Mouse (Mus musculus) liver, adult 2 months (tissue): ENCODE data around the gene Jund. TPM values are rescaled to one million over a fixed set of nuclear protein-coding genes. Genes with fewer than 3 reads are reported as not detected.

Experiments used
- DNase-seq: peaks from one replicate; pipeline ENCODE4 v3.0.0-alpha.2; 2011; ENCODE audit warnings: low read depth, low spot score; ENCODE audit errors: extremely low read depth
- H3K27ac ChIP-seq: fragments of 200-500 bp; replicated peaks from 2 replicates; pipeline ENCODE4 v1.5.1; 2012; ENCODE audit warnings: low read depth, mild to moderate bottlenecking, control low read depth, inconsistent platforms, low read length; ENCODE audit not compliant: insufficient read depth
- H3K27me3 ChIP-seq: fragments of 200-500 bp; 2 replicates; pipeline ENCODE4 v1.6.1; 2012; ENCODE audit warnings: mild to moderate bottlenecking, moderate library complexity, low read length, inconsistent platforms; ENCODE audit not compliant: control insufficient read depth, insufficient read depth
- H3K36me3 ChIP-seq: fragments of 200-500 bp; 2 replicates; pipeline ENCODE4 v1.6.1; 2012; ENCODE audit warnings: low read length, inconsistent platforms; ENCODE audit not compliant: control insufficient read depth, insufficient read depth
- H3K4me1 ChIP-seq: fragments of 200-500 bp; 2 replicates; pipeline ENCODE4 v1.6.1; 2011; ENCODE audit warnings: low read length; ENCODE audit not compliant: control insufficient read depth, insufficient read depth
- H3K4me3 ChIP-seq: fragments of 200-500 bp; 2 replicates; pipeline ENCODE4 v1.5.1; 2011; ENCODE audit warnings: low read depth, mild to moderate bottlenecking, control low read depth, low read length, moderate library complexity; ENCODE audit not compliant: insufficient read depth
- H3K79me2 ChIP-seq: fragments of 200-500 bp; 2 replicates; pipeline ENCODE4 v1.6.1; 2012; ENCODE audit warnings: inconsistent platforms, mild to moderate bottlenecking, low read length, moderate library complexity; ENCODE audit not compliant: control insufficient read depth, insufficient read depth
- H3K9ac ChIP-seq: fragments of 200-500 bp; 2 replicates; pipeline ENCODE4 v1.6.1; 2012; ENCODE audit warnings: low read depth, mild to moderate bottlenecking, control low read depth, inconsistent platforms, low read length
- CTCF ChIP-seq: fragments of 200-500 bp; IDR thresholded peaks from 2 replicates; pipeline ENCODE4 v1.5.1; 2011; ENCODE audit warnings: low read depth, low read length, control low read depth
- POLR2A ChIP-seq: fragments of 200-500 bp; IDR thresholded peaks from 2 replicates; pipeline ENCODE4 v1.6.1; 2011; ENCODE audit warnings: low read length, control low read depth; ENCODE audit not compliant: insufficient read depth; ENCODE audit errors: extremely low read depth
- WGBS: fragments of 180-500 bp; shearing (Covaris S2); methylation state at CpG from one replicate; pipeline ENCODE4 v1.1.7; 2018; 5-methylcytosine and 5-hydroxymethylcytosine counted together
- polyA plus RNA-seq: library from polyadenylated mRNA; depleted of rRNA; stranded (reverse); fragments of >200 nt; gene quantifications from 2 replicates; pipeline ENCODE4 v1.2.3, GENCODE M21; 2012
- total RNA-seq: library from RNA; depleted of rRNA; stranded (reverse); fragments of >200 nt; gene quantifications from 2 replicates; pipeline ENCODE4 v1.2.3, GENCODE M21; 2014

Jund gene
- total and polyA plus RNA-seq, 2 experiments = 26.6 to 120 TPM

DNA sequence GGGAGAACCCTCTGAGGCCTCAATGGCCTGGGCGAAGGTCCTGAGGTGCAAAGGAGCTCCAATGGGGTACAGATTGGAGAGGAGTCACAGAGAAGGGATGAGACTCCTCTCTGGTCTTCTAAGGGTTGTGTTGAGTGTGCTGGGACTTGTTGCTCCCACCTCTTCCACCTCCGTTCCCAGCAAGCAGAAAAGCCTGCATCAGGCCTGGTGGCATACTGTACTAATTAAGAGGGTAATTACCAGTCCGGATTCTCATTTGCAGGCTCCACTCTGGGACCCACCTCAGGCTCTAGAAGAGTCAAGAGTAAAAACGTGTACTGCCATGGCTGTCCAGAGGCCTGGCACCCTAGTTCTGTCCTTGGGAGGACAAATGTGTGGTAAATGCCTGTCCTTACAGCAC, 1.8 kb upstream of the Jund start:
- H3K4me1 ChIP-seq = peaks cover 16% of the 10 kb centered on the region
- H3K79me2 ChIP-seq = peaks cover 9% of the 10 kb centered on the region; the same call in 1 of the 2 replicates
- peak overlapping the region; percentile 66 for H3K27ac ChIP-seq
- no peak for DNase-seq
- H3K36me3 ChIP-seq = no peaks in the 10 kb centered on the region
- H3K27me3 ChIP-seq = no peaks in the 10 kb centered on the region
- WGBS = 79% methylated on average over 4 of the region's 4 CpGs
- no peak overlapping the region for H3K4me3 ChIP-seq
- H3K9ac ChIP-seq = peak overlapping the region; percentile 80; the same call in 1 of the 2 replicates
- TF ChIP-seq POLR2A (no peak), CTCF (no peak)

GRCm38 (mm10) chr8:70697366-70698250, 1.1 kb upstream of the Jund start:
- Histone ChIP-seq H3K79me2 (peaks cover 9% of the 10 kb centered on the region; the same call in 1 of the 2 replicates), H3K9ac (peak overlapping the region; percentile 75), H3K4me1 (peaks cover 14% of the 10 kb centered on the region), H3K36me3 (no peaks in the 10 kb centered on the region), H3K27ac (peak overlapping the region; percentile 96), H3K27me3 (no peaks in the 10 kb centered on the region), H3K4me3 (peak overlapping the region; percentile 55)
- DNase-seq = no peak
- TF ChIP-seq CTCF (no peak), POLR2A (no peak)
- 65% methylated on average over 12 of the region's 12 CpGs for WGBS

DNA sequence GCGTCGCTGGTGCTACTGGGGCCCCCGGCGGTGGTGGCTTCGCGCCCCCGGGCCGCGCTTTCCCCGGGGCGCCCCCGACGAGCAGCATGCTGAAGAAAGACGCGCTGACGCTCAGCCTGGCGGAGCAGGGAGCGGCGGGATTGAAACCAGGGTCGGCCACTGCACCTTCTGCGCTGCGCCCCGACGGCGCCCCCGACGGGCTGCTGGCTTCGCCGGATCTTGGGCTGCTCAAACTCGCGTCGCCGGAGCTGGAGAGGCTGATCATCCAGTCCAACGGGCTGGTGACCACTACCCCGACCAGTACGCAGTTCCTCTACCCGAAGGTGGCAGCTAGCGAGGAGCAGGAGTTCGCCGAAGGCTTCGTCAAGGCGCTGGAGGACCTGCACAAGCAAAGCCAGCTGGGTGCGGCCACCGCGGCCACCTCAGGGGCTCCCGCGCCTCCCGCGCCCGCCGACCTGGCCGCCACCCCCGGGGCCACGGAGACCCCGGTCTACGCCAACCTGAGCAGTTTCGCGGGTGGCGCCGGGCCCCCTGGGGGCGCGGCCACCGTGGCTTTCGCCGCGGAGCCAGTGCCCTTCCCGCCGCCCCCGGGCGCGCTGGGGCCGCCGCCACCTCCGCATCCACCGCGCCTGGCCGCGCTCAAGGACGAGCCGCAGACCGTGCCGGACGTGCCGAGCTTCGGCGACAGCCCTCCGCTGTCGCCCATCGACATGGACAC, 526 bp downstream of the Jund start:
- Histone ChIP-seq H3K9ac (peak overlapping the region; percentile 90), H3K79me2 (peaks cover 9% of the 10 kb centered on the region; the same call in 1 of the 2 replicates), H3K27ac (peak overlapping the region; percentile 90), H3K27me3 (no peaks in the 10 kb centered on the region), H3K36me3 (no peaks in the 10 kb centered on the region), H3K4me1 (peaks cover 14% of the 10 kb centered on the region), H3K4me3 (peak overlapping the region; percentile 73)
- no peak for DNase-seq
- TF ChIP-seq CTCF (no peak), POLR2A (no peak)
- WGBS = 1% methylated on average over 85 of the region's 89 CpGs

DNA sequence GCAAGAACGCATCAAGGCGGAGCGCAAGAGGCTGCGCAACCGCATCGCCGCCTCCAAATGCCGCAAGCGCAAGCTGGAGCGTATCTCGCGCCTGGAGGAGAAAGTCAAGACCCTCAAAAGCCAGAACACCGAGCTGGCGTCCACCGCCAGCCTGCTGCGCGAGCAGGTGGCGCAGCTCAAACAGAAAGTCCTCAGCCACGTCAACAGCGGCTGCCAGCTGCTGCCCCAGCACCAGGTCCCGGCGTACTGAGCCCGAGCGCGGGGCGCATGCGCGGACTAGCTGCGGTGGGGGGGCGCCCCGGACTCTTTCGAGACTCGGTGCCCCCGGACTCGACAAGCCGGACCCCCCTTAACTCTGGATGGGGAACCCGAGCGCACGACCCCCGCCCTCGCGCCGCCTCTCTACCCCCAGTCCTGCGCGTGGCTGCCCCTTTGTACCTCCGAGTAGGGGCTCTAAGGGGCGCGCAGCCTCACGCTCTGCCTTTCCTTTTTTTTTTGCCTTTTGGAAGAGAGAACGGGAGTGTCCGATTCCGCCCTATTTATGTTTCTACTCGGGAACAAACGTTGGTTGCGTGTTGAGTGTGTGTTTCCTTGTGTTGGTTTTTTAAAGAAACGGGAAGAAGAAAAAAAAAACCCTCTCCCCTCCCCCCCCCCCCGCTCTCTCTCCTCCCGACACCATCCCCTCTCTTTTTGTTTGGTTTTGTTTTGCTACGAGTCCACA, 1.2 kb downstream of the Jund start:
- peaks cover 9% of the 10 kb centered on the region; the same call in 1 of the 2 replicates for H3K79me2 ChIP-seq
- H3K36me3 ChIP-seq = no peaks in the 10 kb centered on the region
- H3K27me3 ChIP-seq = no peaks in the 10 kb centered on the region
- H3K9ac ChIP-seq = peak overlapping the region; percentile 90
- H3K4me1 ChIP-seq = peaks cover 14% of the 10 kb centered on the region
- TF ChIP-seq CTCF (no peak), POLR2A (peak; percentile 74)
- H3K4me3 ChIP-seq = peak overlapping the region; percentile 73
- peak overlapping the region; percentile 90 for H3K27ac ChIP-seq
- WGBS = under 1% methylated on average over 59 of the region's 59 CpGs
- no peak for DNase-seq

GRCm38 (mm10) chr8:70700555-70700922, 1.8 kb downstream of the Jund start:
- Histone ChIP-seq H3K36me3 (no peaks in the 10 kb centered on the region), H3K9ac (no peak overlapping the region; the same call in 1 of the 2 replicates), H3K79me2 (peaks cover 9% of the 10 kb centered on the region; the same call in 1 of the 2 replicates), H3K4me3 (peak overlapping the region; percentile 73), H3K4me1 (peaks cover 14% of the 10 kb centered on the region), H3K27ac (peak overlapping the region; percentile 34), H3K27me3 (no peaks in the 10 kb centered on the region)
- under 1% methylated on average over 20 of the region's 20 CpGs for WGBS
- DNase-seq = peak; percentile 83
- TF ChIP-seq CTCF (peak; percentile 87), POLR2A (peak; percentile 55; the same call in 1 of the 2 replicates)
